Mouse (Mus musculus) spleen, adult 2 months (tissue): ENCODE measurements around the gene Fam83b. TPM values are rescaled to one million over a fixed set of nuclear protein-coding genes. Genes with fewer than 3 reads are reported as not detected.

Experiments
- DNase-seq, 2 experiments: peaks; one replicate each; pipeline versions ENCODE4 v3.0.0 to v3.0.0-alpha.2; 2012 to 2021; ENCODE audit warnings: low spot score in 2 of 2, low read depth in 1 of 2
- H3K27ac ChIP-seq: fragments of 200-500 bp; 2 replicates; pipeline ENCODE4 v1.5.1; 2012; ENCODE audit warnings: low read length, inconsistent platforms; ENCODE audit not compliant: insufficient read depth
- H3K27me3 ChIP-seq: fragments of 200-500 bp; 2 replicates; pipeline ENCODE4 v1.6.1; 2012; ENCODE audit warnings: mild to moderate bottlenecking, moderate library complexity, low read length, inconsistent platforms; ENCODE audit not compliant: control insufficient read depth, insufficient read depth
- H3K36me3 ChIP-seq: fragments of 200-500 bp; 2 replicates; pipeline ENCODE4 v1.6.1; 2012; ENCODE audit warnings: mild to moderate bottlenecking, low read length, inconsistent platforms; ENCODE audit not compliant: control insufficient read depth, insufficient read depth
- H3K4me1 ChIP-seq: fragments of 200-500 bp; 2 replicates; pipeline ENCODE4 v1.6.1; 2011; ENCODE audit warnings: inconsistent platforms; ENCODE audit not compliant: control insufficient read depth, insufficient read depth, insufficient read length
- H3K4me3 ChIP-seq: fragments of 200-500 bp; 2 replicates; pipeline ENCODE4 v1.5.1; 2011; ENCODE audit warnings: mild to moderate bottlenecking, inconsistent platforms; ENCODE audit not compliant: insufficient read depth, insufficient read length; ENCODE audit errors: extremely low read depth
- CTCF ChIP-seq: fragments of 200-500 bp; IDR thresholded peaks from 2 replicates; pipeline ENCODE4 v1.5.1; 2011; ENCODE audit warnings: mild to moderate bottlenecking, inconsistent platforms; ENCODE audit not compliant: insufficient read depth, insufficient read length, insufficient replicate concordance; ENCODE audit errors: extremely low read depth
- POLR2A ChIP-seq: fragments of 200-500 bp; IDR thresholded peaks from 2 replicates; pipeline ENCODE4 v1.6.1; 2011; ENCODE audit warnings: low read depth, low read length, inconsistent platforms
- WGBS: fragments of 180-500 bp; shearing (Covaris S2); methylation state at CpG from one replicate; pipeline ENCODE4 v1.1.7; 2018; 5-methylcytosine and 5-hydroxymethylcytosine counted together
- polyA plus RNA-seq: library from polyadenylated mRNA; depleted of rRNA; stranded (reverse); fragments of >200 nt; gene quantifications from 2 replicates; pipeline ENCODE4 v1.2.3, GENCODE M21; 2012

Gene Fam83b
- polyA plus RNA-seq, 1 experiment, result not detected

GRCm38 (mm10) chr9:76553115-76553514 is 13.8 kb downstream of the Fam83b start:
- no peak overlapping the region for H3K4me3 ChIP-seq
- WGBS, result 92% methylated on average over 1 of the region's 1 CpGs
- H3K36me3 ChIP-seq, result no peaks in the 10 kb centered on the region
- H3K4me1 ChIP-seq, result no peaks in the 10 kb centered on the region
- DNase-seq, result no peak
- H3K27ac ChIP-seq, result no peak overlapping the region
- TF ChIP-seq POLR2A (no peak), CTCF (no peak)
- H3K27me3 ChIP-seq, result no peaks in the 10 kb centered on the region

- H3K36me3 ChIP-seq, result no peaks in the 10 kb centered on the region
- no peaks in the 10 kb centered on the region for H3K4me1 ChIP-seq
- no peak for DNase-seq
- TF ChIP-seq CTCF (no peak), POLR2A (no peak)
- no peaks in the 10 kb centered on the region for H3K27me3 ChIP-seq
- no peak overlapping the region for H3K27ac ChIP-seq
- no peak overlapping the region for H3K4me3 ChIP-seq
- 59% methylated on average over 3 of the region's 3 CpGs for WGBS
These were observed 20.2 kb downstream of the Fam83b start for GRCm38 (mm10) chr9:76546714-76547113.

DNA sequence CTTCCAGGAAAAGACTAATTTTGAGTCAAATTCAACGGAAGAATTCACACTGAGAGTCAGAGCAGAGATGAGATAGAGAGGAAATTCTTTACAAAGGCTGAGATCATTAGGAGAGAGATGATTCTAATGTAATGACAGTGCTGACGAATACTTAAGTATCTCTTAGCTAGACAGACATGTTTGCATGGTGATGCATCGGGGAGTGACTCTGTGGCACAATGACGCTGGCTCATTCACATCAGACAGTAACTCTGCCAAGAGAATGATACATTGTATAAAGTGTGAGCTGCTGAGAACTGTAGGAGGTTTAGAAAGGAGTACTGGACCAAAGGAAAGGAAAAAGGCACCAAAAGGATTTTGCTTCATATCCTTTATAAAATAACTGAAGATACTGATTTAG is 26.2 kb downstream of the Fam83b start:
- no peaks in the 10 kb centered on the region for H3K27me3 ChIP-seq
- WGBS, result 39% methylated on average over 4 of the region's 4 CpGs
- TF ChIP-seq POLR2A (no peak), CTCF (no peak)
- no peak for DNase-seq
- H3K4me3 ChIP-seq, result no peak overlapping the region
- no peak overlapping the region for H3K27ac ChIP-seq
- no peaks in the 10 kb centered on the region for H3K4me1 ChIP-seq
- H3K36me3 ChIP-seq, result no peaks in the 10 kb centered on the region

DNA sequence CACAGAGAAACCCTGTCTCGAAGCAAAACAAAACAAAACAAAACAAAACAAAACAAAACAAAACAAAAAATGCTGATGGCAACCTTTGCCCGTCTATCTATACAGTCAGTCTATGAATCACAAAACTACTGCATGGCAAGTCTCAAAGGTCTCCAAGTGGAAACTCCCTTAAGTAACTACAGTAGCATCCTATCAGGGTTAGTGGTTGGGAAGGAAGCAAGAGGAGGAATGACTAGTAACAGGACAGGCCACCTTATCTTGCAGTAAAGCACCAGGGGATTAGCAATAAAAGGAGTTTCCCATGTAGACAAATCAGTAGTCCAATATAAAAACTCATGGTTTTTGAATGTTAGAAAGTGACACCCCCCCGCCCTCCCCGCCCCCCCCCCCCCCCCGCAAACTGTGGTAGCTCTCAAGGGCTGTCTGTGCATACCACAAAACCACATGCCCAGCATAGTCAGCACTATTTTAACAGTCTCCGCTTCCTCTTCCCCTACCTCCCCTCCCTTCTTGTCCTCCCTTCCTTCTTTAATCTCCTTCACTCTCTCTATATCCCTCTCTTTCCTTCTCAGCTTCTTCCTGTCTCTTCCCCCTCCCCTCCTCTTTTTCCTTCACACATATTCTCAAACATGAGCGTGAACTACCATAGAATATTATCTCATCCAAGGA is 26.8 kb downstream of the Fam83b start:
- TF ChIP-seq CTCF (no peak), POLR2A (no peak)
- Histone ChIP-seq H3K4me3 (no peak overlapping the region), H3K36me3 (no peaks in the 10 kb centered on the region), H3K27me3 (no peaks in the 10 kb centered on the region), H3K27ac (no peak overlapping the region), H3K4me1 (no peaks in the 10 kb centered on the region)
- no peak for DNase-seq
- WGBS, result 27% methylated on average over 6 of the region's 7 CpGs

- Histone ChIP-seq H3K27ac (no peak overlapping the region), H3K4me1 (no peaks in the 10 kb centered on the region), H3K4me3 (no peak overlapping the region), H3K36me3 (no peaks in the 10 kb centered on the region), H3K27me3 (no peaks in the 10 kb centered on the region)
- TF ChIP-seq POLR2A (no peak), CTCF (no peak)
- 60% methylated on average over 7 of the region's 7 CpGs for WGBS
- DNase-seq, result no peak
These were observed 27.6 kb downstream of the Fam83b start for GRCm38 (mm10) chr9:76539271-76539670.

GRCm38 (mm10) chr9:76536032-76536431 is 30.9 kb downstream of the Fam83b start:
- DNase-seq, result no peak
- H3K4me1 ChIP-seq, result no peaks in the 10 kb centered on the region
- no peak for TF ChIP-seq CTCF
- TF ChIP-seq POLR2A, result no peak
- 95% methylated on average over 9 of the region's 9 CpGs for WGBS
- no peaks in the 10 kb centered on the region for H3K27me3 ChIP-seq
- H3K27ac ChIP-seq, result no peak overlapping the region
- no peak overlapping the region for H3K4me3 ChIP-seq
- no peaks in the 10 kb centered on the region for H3K36me3 ChIP-seq

GRCm38 (mm10) chr9:76532403-76532802 is 34.5 kb downstream of the Fam83b start:
- TF ChIP-seq POLR2A, result no peak
- no peak for TF ChIP-seq CTCF
- no peaks in the 10 kb centered on the region for H3K27me3 ChIP-seq
- no peak overlapping the region for H3K27ac ChIP-seq
- WGBS, result 88% methylated on average over 3 of the region's 3 CpGs
- DNase-seq, result no peak
- H3K4me3 ChIP-seq, result no peak overlapping the region
- no peaks in the 10 kb centered on the region for H3K36me3 ChIP-seq
- no peaks in the 10 kb centered on the region for H3K4me1 ChIP-seq

- 85% methylated on average over 4 of the region's 4 CpGs for WGBS
- DNase-seq, result no peak
- TF ChIP-seq POLR2A (no peak), CTCF (no peak)
These were observed 35.5 kb downstream of the Fam83b start for GRCm38 (mm10) chr9:76531368-76531767.

More at GRCm38 (mm10) chr9:76531368-76531767, 35.5 kb downstream of the Fam83b start:
- H3K4me1 ChIP-seq, result no peaks in the 10 kb centered on the region
- H3K4me3 ChIP-seq, result no peak overlapping the region
- no peaks in the 10 kb centered on the region for H3K36me3 ChIP-seq
- no peak overlapping the region for H3K27ac ChIP-seq
- H3K27me3 ChIP-seq, result no peaks in the 10 kb centered on the region
